Mouse (Mus musculus) neural tube, embryonic 11.5 days (tissue): Measurements from ENCODE around the gene Cmtm2a. TPM values are rescaled to one million over a fixed set of nuclear protein-coding genes. Genes with fewer than 3 reads are reported as not detected.
"Not testable (repeated sequence)": the region's sequence is repeated elsewhere in the genome, so short reads cannot be mapped to it uniquely, and the experiment has no call there.

ENCODE experiments used
- ATAC-seq: fragments of 200-750 bp; cut with Nextera tagmentation; 2 replicates; pipeline ENCODE4 v1.8.0; 2017; ENCODE audit warnings: moderate number of reproducible peaks, mild to moderate bottlenecking, moderate TSS enrichment, moderate library complexity; ENCODE audit not compliant: insufficient read depth, low FRiP score, low TSS enrichment
- DNase-seq: peaks from one replicate; pipeline ENCODE4 v3.0.0-alpha.2; 2015; ENCODE audit warnings: low spot score
- H3K27ac ChIP-seq: fragments of 300-500 bp; sonication (generic); 2 replicates; pipeline ENCODE4 v1.5.1; 2014; ENCODE audit warnings: low read depth, mild to moderate bottlenecking, low read length
- H3K27me3 ChIP-seq: fragments of 300-500 bp; sonication (generic); 2 replicates; pipeline ENCODE4 v1.6.1; 2014; ENCODE audit warnings: mild to moderate bottlenecking, low read length, mixed read lengths; ENCODE audit not compliant: control insufficient read depth, insufficient read depth
- H3K36me3 ChIP-seq: fragments of 300-500 bp; sonication (generic); 2 replicates; pipeline ENCODE4 v1.6.1; 2014; ENCODE audit warnings: mild to moderate bottlenecking, low read length, moderate library complexity, mixed read lengths; ENCODE audit not compliant: control insufficient read depth, insufficient read depth
- H3K4me1 ChIP-seq: fragments of 300-500 bp; sonication (generic); 2 replicates; pipeline ENCODE4 v1.6.1; 2014; ENCODE audit warnings: low read length, mixed read lengths; ENCODE audit not compliant: control insufficient read depth, insufficient read depth
- H3K4me2 ChIP-seq: fragments of 300-500 bp; sonication (generic); 2 replicates; pipeline ENCODE4 v1.6.1; 2014; ENCODE audit warnings: low read depth, mild to moderate bottlenecking, moderate library complexity
- H3K4me3 ChIP-seq: fragments of 300-500 bp; sonication (generic); 2 replicates; pipeline ENCODE4 v1.5.1; 2014; ENCODE audit warnings: low read depth, low read length
- H3K9ac ChIP-seq: fragments of 300-500 bp; sonication (generic); 2 replicates; pipeline ENCODE4 v1.6.1; 2014; ENCODE audit warnings: mild to moderate bottlenecking, low read length
- H3K9me3 ChIP-seq: fragments of 300-500 bp; sonication (generic); 2 replicates; pipeline ENCODE4 v1.6.1; 2016; ENCODE audit warnings: low read length; ENCODE audit not compliant: control insufficient read depth
- WGBS: fragments of 180-500 bp; shearing (Covaris S2); extraction: QIAGEN DNeasy Blood & Tissue Kit; methylation state at CpG from one replicate; pipeline ENCODE4 v1.1.7; 2014; 5-methylcytosine and 5-hydroxymethylcytosine counted together
- polyA plus RNA-seq: library from polyadenylated mRNA; unstranded; fragments of >200 nt; fragmentation: Nextera tagmentation; extraction: Ambion mirVana; gene quantifications from 2 replicates; pipeline ENCODE4 v1.2.1, GENCODE M21; 2014

Gene Cmtm2a
- not detected in 2 replicates for polyA plus RNA-seq

DNA sequence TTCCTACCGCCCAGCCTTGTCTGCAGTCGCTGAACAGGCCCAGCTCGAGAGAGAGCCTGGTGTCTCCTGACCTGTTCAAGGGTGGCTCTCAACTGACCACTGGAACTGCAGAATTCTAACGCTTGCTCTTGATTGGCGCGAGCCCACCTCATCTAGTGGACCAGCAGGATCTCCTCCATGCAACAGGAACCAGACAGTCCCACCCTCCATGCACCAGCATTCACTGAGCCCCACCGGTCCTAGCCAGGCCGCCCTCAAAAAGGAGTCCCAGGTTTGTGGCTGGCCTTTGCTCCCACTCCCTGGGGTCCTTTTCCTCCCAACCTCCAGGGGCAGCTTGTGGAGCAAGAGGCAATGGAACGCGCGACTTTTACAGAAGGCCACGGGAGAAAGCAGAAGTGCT lies at the start of gene Cmtm2a:
Cmtm2a (minus strand) TSS at position 101 of the 400 bp plus-strand sequence.
- H3K9ac ChIP-seq, H3K27ac ChIP-seq, H3K9me3 ChIP-seq, H3K27me3 ChIP-seq, DNase-seq, H3K4me1 ChIP-seq, H3K4me3 ChIP-seq, H3K4me2 ChIP-seq, H3K36me3 ChIP-seq, ATAC-seq: not testable (repeated sequence)
- WGBS, result 92% methylated on average over 10 of the region's 12 CpGs

DNA sequence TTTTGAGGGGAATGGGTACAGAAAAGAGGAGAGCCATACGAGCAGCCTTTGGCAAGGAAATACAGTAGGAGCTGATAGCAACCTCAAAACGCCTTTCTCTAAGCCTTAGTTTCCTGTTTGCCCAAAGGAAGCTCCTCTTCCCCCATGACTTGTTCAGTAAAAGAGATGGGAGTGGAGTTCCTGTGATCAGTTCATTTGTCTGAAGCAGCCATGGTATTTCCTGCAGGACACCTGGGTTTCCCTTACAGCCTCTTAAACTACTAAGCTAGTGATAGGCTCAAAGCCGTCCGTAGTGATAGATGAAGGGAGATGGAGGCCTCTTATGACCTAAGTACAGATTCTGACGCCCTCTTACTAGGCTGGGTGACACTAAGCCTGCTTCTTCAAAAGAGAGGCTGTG lies 49.4 kb upstream of the Cmtm2a start:
- no peaks in the 10 kb centered on the region for H3K9me3 ChIP-seq
- H3K4me1 ChIP-seq, result peaks cover 3% of the 10 kb centered on the region; the same call in 1 of the 2 replicates
- no peak overlapping the region for H3K4me2 ChIP-seq
- 78% methylated on average over 5 of the region's 5 CpGs for WGBS
- H3K27ac ChIP-seq, result no peak overlapping the region
- H3K36me3 ChIP-seq, result no peaks in the 10 kb centered on the region
- ATAC-seq, result no peak
- no peak overlapping the region for H3K4me3 ChIP-seq
- H3K9ac ChIP-seq, result no peak overlapping the region
- H3K27me3 ChIP-seq, result no peaks in the 10 kb centered on the region
- DNase-seq, result no peak

DNA sequence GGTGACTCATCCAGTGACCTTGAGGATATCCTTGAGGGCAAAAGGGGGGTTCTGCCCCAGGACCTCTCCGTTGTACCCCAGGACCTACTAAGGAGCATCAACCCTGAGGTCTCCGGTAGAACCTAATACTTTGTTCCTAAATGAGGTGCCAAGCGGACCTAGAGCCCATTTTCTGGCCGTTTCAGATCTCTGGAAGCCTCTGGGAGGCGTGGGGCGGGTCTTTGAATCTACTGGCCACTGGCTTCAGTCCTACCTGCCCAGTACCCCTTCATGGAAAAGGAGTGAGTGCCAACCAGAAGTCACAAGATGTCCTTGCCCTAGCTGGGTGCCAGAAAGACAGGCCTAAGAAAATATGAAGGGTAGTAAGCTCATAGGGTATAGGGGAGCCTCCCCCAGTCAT lies 48.7 kb upstream of the Cmtm2a start:
- H3K36me3 ChIP-seq, result no peaks in the 10 kb centered on the region
- no peak for DNase-seq
- H3K9ac ChIP-seq, result peak overlapping the region; percentile 3; the same call in 1 of the 2 replicates
- no peak overlapping the region for H3K27ac ChIP-seq
- 49% methylated on average over 6 of the region's 6 CpGs for WGBS
- no peaks in the 10 kb centered on the region for H3K9me3 ChIP-seq
- no peaks in the 10 kb centered on the region for H3K27me3 ChIP-seq
- peak overlapping the region; percentile 73 for H3K4me2 ChIP-seq
- no peak for ATAC-seq
- H3K4me1 ChIP-seq, result peaks cover 3% of the 10 kb centered on the region; the same call in 1 of the 2 replicates
- peak overlapping the region; percentile 55 for H3K4me3 ChIP-seq

DNA sequence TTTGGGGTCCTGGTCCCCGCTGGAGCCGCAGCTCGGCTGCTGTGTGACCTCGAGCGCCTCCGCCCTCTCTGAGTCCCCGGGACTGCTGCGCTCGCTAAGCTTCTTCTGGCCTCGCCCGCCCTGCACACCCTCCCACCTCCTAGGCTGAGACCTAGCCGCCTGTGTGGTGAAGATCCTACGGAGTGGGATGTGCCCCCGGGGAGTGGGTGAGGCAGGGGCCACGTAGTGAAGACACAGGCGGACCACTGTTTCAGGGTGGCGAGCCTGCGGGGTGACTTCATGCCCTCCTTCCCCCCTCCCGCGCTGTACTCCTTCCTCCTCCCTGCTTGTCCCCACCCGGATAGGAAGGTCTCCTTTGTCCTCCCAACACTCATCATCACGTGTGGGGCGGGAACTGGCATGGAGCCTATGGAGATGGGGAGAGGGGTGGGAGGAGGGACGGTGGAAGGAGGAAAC lies 48.2 kb upstream of the Cmtm2a start:
- DNase-seq (peak; percentile 72), ATAC-seq (peak; percentile 62)
- no peaks in the 10 kb centered on the region for H3K36me3 ChIP-seq
- peak overlapping the region; percentile 55 for H3K4me3 ChIP-seq
- no peaks in the 10 kb centered on the region for H3K27me3 ChIP-seq
- no peaks in the 10 kb centered on the region for H3K9me3 ChIP-seq
- H3K4me1 ChIP-seq, result peaks cover 3% of the 10 kb centered on the region; the same call in 1 of the 2 replicates
- 0 out of 2 replicates have a peak overlapping the region, but pooled peaks have one; percentile 1 for H3K27ac ChIP-seq
- under 1% methylated on average over 24 of the region's 24 CpGs for WGBS
- peak overlapping the region; percentile 74 for H3K9ac ChIP-seq
- H3K4me2 ChIP-seq, result peak overlapping the region; percentile 73

DNA sequence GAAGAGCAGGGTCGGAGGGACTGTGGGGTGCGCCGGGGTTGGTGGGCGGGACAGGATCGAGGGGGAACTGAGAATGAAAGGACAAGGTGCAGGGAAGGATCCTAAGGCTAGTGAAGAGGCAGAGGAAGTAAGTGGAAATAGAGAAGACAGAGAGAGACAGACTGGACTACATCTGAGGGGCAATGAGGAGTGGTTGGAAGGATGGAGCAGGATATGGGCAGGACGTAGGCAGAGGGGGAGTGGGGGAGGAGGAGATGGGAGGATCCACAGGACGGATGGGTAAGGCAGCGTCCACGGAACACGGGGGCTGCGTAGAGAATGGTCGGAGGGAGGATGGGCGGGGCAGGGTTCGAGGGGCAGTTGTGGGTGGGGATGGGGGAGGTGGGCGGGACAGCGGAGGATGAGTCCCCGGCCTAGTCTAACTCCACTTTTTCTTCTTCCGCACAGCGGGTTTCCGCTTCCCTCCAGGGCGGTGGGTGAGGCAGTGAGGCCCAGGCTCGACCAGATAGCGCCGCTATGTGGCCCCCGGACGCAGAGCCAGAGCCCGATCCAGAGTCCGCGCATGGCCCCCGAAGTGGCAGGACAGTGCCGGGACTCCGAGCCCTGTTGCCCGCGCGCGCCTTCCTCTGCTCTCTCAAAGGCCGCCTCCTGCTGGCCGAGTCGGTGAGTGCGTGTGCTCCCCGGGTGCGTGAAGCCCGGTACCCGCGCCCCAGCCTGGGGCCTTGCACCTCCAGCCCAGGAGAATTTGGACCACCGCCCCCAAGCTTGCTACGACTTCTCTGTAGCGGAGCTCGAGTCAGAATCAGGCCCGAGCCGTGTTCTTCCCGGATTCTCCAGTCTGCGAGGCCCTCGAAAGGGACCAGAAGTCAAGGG lies 47.5 kb upstream of the Cmtm2a start:
- Histone ChIP-seq H3K9me3 (no peaks in the 10 kb centered on the region), H3K9ac (peak overlapping the region; percentile 74), H3K36me3 (no peaks in the 10 kb centered on the region), H3K27ac (0 out of 2 replicates have a peak overlapping the region, but pooled peaks have one; percentile 1), H3K4me2 (peak overlapping the region; percentile 73), H3K4me3 (peak overlapping the region; percentile 55), H3K4me1 (peaks cover 3% of the 10 kb centered on the region; the same call in 1 of the 2 replicates), H3K27me3 (no peaks in the 10 kb centered on the region)
- DNase-seq (peak; percentile 84), ATAC-seq (peak; percentile 68)
- WGBS, result 0% methylated on average over 47 of the region's 54 CpGs

DNA sequence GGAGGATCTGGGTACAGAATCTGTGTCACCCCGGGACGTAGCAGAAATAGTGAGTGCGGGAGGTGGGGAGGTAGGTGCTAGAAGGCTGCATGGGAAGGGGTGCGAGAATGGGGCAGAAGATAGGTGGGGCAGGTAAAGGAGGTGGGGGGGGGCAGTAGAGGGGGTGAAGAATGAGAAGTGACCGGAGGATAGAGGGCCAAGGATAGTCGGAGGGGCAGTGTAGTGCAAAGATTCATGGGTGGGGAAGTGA lies 46.9 kb upstream of the Cmtm2a start:
- peak overlapping the region; percentile 55 for H3K4me3 ChIP-seq
- peak overlapping the region; percentile 73 for H3K4me2 ChIP-seq
- peaks cover 3% of the 10 kb centered on the region; the same call in 1 of the 2 replicates for H3K4me1 ChIP-seq
- H3K27ac ChIP-seq, result no peak overlapping the region
- no peaks in the 10 kb centered on the region for H3K9me3 ChIP-seq
- H3K36me3 ChIP-seq, result no peaks in the 10 kb centered on the region
- ATAC-seq, result 0 out of 2 replicates have a peak, but pooled peaks have one; percentile 9
- 0% methylated on average over 6 of the region's 6 CpGs for WGBS
- peak overlapping the region; percentile 74 for H3K9ac ChIP-seq
- DNase-seq, result no peak
- H3K27me3 ChIP-seq, result no peaks in the 10 kb centered on the region

DNA sequence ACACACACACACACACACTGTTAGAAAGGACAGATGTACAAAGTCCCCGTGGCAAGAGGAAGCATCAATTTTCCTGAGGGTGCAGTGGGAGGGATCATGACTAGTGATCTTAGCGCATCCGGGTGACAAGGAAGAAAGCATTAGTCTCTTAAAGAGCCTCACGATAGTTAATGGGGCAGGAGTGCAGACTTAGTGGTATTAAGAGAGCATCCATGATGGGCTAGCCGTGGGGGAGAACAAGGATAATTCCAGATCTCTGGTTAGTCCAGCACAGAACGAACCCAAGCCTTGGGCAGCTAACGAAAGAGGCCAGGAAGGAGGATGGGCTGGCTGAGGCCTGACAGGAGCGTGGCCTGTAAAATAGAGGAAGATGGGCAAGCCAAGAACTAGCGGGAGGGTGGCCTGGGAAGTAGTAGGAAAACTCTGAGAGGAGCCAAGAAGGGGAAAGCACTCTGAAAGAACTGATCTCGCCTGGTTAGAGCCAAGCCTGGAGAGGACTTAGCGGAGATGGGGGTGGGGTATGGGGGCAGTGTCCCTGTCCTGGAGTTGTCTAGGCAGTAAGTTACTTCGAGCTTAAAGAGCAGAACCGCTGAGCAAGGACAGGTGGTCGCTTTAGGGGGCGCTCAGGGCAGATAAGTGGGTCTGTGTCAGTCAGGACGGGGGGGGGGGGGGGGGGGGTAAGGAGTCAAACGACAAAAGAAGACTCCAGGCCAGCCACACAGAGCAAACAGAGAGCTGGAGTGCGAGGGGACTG lies 46.4 kb upstream of the Cmtm2a start, which contains the start of gene Cmtm3:
Cmtm3 (plus strand) TSS at position 182 of the 754 bp plus-strand sequence.
- no peaks in the 10 kb centered on the region for H3K27me3 ChIP-seq
- WGBS, result 18% methylated on average over 17 of the region's 18 CpGs
- H3K4me3 ChIP-seq, result peak within 1 kb of the TSS; percentile 55
- no peaks in the 10 kb centered on the region for H3K9me3 ChIP-seq
- DNase-seq (no peak), ATAC-seq (no peak)
- H3K36me3 ChIP-seq, result no peaks in the 10 kb centered on the region
- peak within 1 kb of the TSS; percentile 74 for H3K9ac ChIP-seq
- no peak within 1 kb of the TSS for H3K27ac ChIP-seq
- peak within 1 kb of the TSS; percentile 73 for H3K4me2 ChIP-seq
- peaks cover 3% of the 10 kb centered on the region; the same call in 1 of the 2 replicates for H3K4me1 ChIP-seq

DNA sequence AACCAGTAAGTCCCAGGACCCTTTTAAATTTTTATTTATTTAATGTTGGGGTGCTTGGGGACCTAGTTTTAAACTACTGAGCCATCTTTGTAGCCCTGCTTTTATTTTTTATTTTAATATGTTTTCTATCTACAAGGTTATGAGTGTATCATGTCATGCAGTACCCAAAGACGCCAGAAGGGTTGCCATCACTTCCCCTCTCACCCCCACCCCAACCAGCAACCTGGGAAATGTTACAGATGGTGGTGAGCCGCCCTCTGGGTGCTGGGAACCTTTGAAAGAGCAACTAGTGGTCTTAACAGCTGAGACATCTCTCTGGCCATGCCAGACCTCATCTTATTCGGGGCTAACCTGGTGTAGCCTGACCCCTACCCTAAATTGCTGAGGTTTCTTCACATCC lies 44.9 kb upstream of the Cmtm2a start:
- ATAC-seq, result no peak
- H3K9me3 ChIP-seq, result no peaks in the 10 kb centered on the region
- peaks cover 3% of the 10 kb centered on the region; the same call in 1 of the 2 replicates for H3K4me1 ChIP-seq
- H3K9ac ChIP-seq, result no peak overlapping the region
- H3K27me3 ChIP-seq, result no peaks in the 10 kb centered on the region
- no peak overlapping the region for H3K27ac ChIP-seq
- 44% methylated on average over 3 of the region's 3 CpGs for WGBS
- H3K4me3 ChIP-seq, result no peak overlapping the region
- no peak for DNase-seq
- H3K36me3 ChIP-seq, result no peaks in the 10 kb centered on the region
- H3K4me2 ChIP-seq, result no peak overlapping the region
